In genomic region chr1:133613817-133614216, GRCm38 (mm10) we compare ENCODE assay signal across 12 mouse cellular contexts. TPM values are rescaled to one million over a fixed set of nuclear protein-coding genes. Genes with fewer than 3 reads are reported as not detected.
DNase-seq lines count a peak whose midpoint lies in the region; ATAC-seq and TF ChIP-seq lines count a peak whose summit lies in the region.
"Had no signal": no experiment of that assay in that cellular context is flagged by ENCODE, and none has a peak within 500 bp of the region (broad histone marks: within the 10 kb centered on the region; RNA-seq: fewer than 3 reads in every experiment).

No protein-coding gene starts in this region.

- TF ChIP-seq EP300 in liver, postnatal 0 days (IDR thresholded peaks at IDR 0.05; ENCODE audit: low read depth), result no peak

- peaks cover 1% of the 10 kb centered on the region for H3K36me3 ChIP-seq in liver, postnatal 0 days (replicated peaks; ENCODE audit: insufficient read depth, low read length)

- no peak overlapping the region for H3K27ac ChIP-seq in liver, postnatal 0 days (ENCODE audit: low read depth)

- no peaks in the 10 kb centered on the region for H3K27me3 ChIP-seq in liver, postnatal 0 days (ENCODE audit: insufficient read depth, low read length)
- no peaks in the 10 kb centered on the region for H3K27me3 ChIP-seq in Patski
- H3K27me3 ChIP-seq: megakaryocyte, embryonic 14.5 days had no signal

- no peak overlapping the region for H3K9ac ChIP-seq in liver, postnatal 0 days (replicated peaks)

- peaks cover 16% of the 10 kb centered on the region for H3K4me1 ChIP-seq in liver, postnatal 0 days (ENCODE audit: insufficient read depth)

- POLR2A ChIA-PET in Patski (lab: Charles Lee), result no interaction called here

- TF ChIP-seq CTCF in liver, postnatal 0 days (IDR thresholded peaks at IDR 0.05; ENCODE audit: low read depth), result peak; percentile 66
- peak; percentile 55 for TF ChIP-seq CTCF in Patski (IDR thresholded peaks at IDR 0.05)

- no peak overlapping the region for H3K4me3 ChIP-seq in liver, postnatal 0 days (ENCODE audit: low read depth, low read length)
- H3K4me3 ChIP-seq: megakaryocyte, embryonic 14.5 days had no signal

- in situ Hi-C loops in Patski (cut with MboI; ENCODE audit: low pct_unique_long_range_greater_than_20kb), result loop anchor here (25.0 kb wide), 1 partner anchor 577 kb away; the partner anchor contains the start of genes Mdm4 and Pik3c2b

- WGBS in liver, postnatal 0 days (ENCODE audit: insufficient replicate concordance), result 72% methylated on average over 3 of the region's 3 CpGs

- no peaks in the 10 kb centered on the region for H3K9me3 ChIP-seq in liver, postnatal 0 days (ENCODE audit: low read length)
- H3K9me3 ChIP-seq: megakaryocyte, embryonic 14.5 days had no signal

- H3K4me2 ChIP-seq in liver, postnatal 0 days (ENCODE audit: low read depth, low read length), result no peak overlapping the region

- CTCF ChIA-PET in Patski (lab: Charles Lee), result interaction anchor here (0.8 to 1.5 kb wide), 6 partner anchors 10 to 236 kb away, joined by 3 to 5 read pairs (median 3); no protein-coding TSS in a partner anchor

- ATAC-seq in CD4-positive, CD25-positive, alpha-beta regulatory T cell, adult 4 months, result no peak
- ATAC-seq in liver, postnatal 0 days, result no peak
- no peak for ATAC-seq in Patski
- ATAC-seq in monocyte, adult 5-6 weeks (replicated peaks; ENCODE audit: insufficient number of reproducible peaks, low FRiP score, low TSS enrichment, poor library complexity, severe bottlenecking), result peak; percentile 25; the same call in 1 of the 2 replicates

- peak; percentile 47 for DNase-seq in CD4-positive, CD25-positive, alpha-beta regulatory T cell, adult 2 months (ENCODE audit: low read depth, low spot score)
- DNase-seq in liver, postnatal 0 days, result no peak
- DNase-seq in liver (no peak), Patski (ENCODE audit: low read depth, low spot score) (no peak), MN1 (ENCODE audit: low spot score) (no peak)
- DNase-seq in lung, postnatal 10 days, result no peak
- DNase-seq: adrenal gland, postnatal 25 days; kidney, postnatal 25 days had no signal

RNA-seq across cellular contexts. Expression of gene Snrpe, which starts 3.7 kb away (rescaled TPM):
- polyA plus RNA-seq in CD4-positive, CD25-positive, alpha-beta regulatory T cell, adult 4 months (2017; shearing (Covaris generic)), result 100 to 1,000 TPM; 281 to 399 TPM
- polyA plus RNA-seq in liver, postnatal 0 days (2015; fragmentation: Nextera tagmentation; extraction: Ambion mirVana), result 302 and 306 TPM in 2 replicates
- polyA plus RNA-seq in Patski (2021), result 209 TPM
- 231 to 361 TPM (median 319 TPM) in 3 replicates for total RNA-seq in monocyte, adult 5-6 weeks (2017)

RNA-seq across cellular contexts. Expression of gene Zbed6, which starts 46.9 kb away (rescaled TPM):
- not detected for polyA plus RNA-seq in CD4-positive, CD25-positive, alpha-beta regulatory T cell, adult 4 months (2017; shearing (Covaris generic))
- polyA plus RNA-seq in liver, postnatal 0 days (2015; fragmentation: Nextera tagmentation; extraction: Ambion mirVana), result 0.08 and 0.09 TPM in 2 replicates
- polyA plus RNA-seq in Patski (2021), result 17.5 TPM
- 15.3 to 43.2 TPM (median 22.6 TPM) in 3 replicates for total RNA-seq in monocyte, adult 5-6 weeks (2017)
- polyA plus RNA-seq: limb, embryonic 11.5 days had no signal

RNA-seq across cellular contexts. Expression of gene Gm38394, which starts 47.3 kb away (rescaled TPM):
- 1 to 10 TPM; 3.1 to 4.3 TPM for polyA plus RNA-seq in CD4-positive, CD25-positive, alpha-beta regulatory T cell, adult 4 months (2017; shearing (Covaris generic))
- 1.0 and 1.3 TPM in 2 replicates for polyA plus RNA-seq in liver, postnatal 0 days (2015; fragmentation: Nextera tagmentation; extraction: Ambion mirVana)
- polyA plus RNA-seq in Patski (2021), result 12.3 TPM
- 10.1 to 21.1 TPM (median 12.8 TPM) in 3 replicates for total RNA-seq in monocyte, adult 5-6 weeks (2017)

Comparison
In these comparisons a context has a peak if more than half of its experiments do, and no peak if none do; other contexts are left out.
1. RNA of gene Zbed6, which starts 46.9 kb away (polyA plus RNA-seq): 17.5 TPM in Patski (single experiment); 0.08 to 0.09 TPM in liver, postnatal 0 days and not detected in CD4-positive, CD25-positive, alpha-beta regulatory T cell, adult 4 months; every median in the first group is over 10 times any median in the second.